Mouse (Mus musculus) lung, postnatal 25 days (tissue): ENCODE data around the gene Lrrc1.
A peak's percentile ranks its signal among the peaks of the same experiment; 100 is the strongest.

Source experiments
- DNase-seq: peaks from one replicate; pipeline ENCODE4 v3.0.0; 2022; ENCODE audit warnings: low spot score

The Lrrc1 gene

DNA sequence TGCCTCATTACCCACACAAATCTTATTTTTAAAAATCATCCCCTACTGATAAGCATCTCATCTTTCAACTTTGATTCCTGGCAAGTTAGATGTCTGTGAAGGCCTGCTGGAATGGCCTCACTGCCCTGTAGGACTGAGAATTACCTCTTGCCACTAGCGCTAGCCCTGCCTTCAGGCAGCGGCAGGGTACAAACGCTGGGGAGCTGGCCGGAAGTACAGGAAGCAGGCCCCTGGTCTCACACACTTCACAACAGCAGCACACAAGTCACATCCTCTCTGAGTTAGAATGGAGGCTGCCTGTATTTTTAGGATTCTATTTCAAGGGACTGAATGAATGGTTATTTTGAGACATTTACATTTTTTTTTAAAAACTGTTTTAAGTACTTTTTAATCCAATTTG is 81.5 kb downstream of the Lrrc1 start:
- DNase-seq, result no peak

GRCm38 (mm10) chr9:77461371-77461915 is 83.2 kb downstream of the Lrrc1 start:
- no peak for DNase-seq

GRCm38 (mm10) chr9:77460408-77460807 is 84.3 kb downstream of the Lrrc1 start:
- DNase-seq, result no peak

DNA sequence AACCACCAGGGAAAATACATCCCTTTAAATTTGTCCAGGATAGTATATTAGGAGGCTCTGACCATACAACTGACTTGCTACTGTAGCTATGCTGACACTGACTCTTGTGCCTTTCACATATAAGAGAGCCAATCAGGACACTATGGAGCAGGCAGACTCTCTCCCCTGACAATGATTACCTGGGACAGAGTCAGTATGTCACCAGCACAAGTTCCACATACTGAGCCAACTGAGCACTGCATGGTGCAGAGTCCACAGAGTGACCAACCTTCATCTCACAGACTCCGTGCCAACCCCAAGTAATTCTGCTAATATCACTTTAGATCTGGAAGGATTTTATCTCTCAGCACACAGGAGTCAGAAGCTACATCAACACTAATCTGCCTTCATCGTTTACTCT is 85.3 kb downstream of the Lrrc1 start:
- DNase-seq, result no peak

DNA sequence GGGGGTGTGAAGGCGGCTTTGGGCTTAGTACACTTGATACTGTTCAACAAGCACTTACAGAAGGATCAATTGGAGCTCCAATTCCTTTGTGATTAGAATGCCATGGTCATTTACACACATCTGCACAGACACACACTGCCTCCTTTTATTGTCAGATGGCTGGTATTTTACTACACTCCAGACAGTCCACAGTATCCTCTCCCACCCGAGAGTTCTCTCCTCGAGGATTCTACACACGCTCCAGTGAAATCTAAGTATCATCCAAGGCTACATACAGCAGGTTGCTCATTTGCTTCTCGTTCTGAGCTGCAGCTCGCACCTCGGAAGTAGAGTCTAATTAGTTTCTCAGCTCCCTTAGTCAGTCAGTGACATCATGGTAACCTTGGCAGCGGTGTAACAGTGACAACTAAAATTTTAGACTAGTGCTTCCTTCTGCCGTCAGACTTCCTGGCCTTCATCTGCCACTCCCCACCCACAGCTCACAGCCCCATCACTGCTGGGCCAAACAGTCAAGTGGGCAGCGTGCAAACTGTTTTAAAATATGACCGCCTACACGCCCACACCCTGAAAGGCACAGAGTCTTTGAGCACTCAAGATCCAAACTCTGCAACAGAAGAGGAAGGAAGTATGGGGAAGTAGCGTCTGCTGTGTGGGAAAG is 88.4 kb downstream of the Lrrc1 start:
- DNase-seq, result no peak

DNA sequence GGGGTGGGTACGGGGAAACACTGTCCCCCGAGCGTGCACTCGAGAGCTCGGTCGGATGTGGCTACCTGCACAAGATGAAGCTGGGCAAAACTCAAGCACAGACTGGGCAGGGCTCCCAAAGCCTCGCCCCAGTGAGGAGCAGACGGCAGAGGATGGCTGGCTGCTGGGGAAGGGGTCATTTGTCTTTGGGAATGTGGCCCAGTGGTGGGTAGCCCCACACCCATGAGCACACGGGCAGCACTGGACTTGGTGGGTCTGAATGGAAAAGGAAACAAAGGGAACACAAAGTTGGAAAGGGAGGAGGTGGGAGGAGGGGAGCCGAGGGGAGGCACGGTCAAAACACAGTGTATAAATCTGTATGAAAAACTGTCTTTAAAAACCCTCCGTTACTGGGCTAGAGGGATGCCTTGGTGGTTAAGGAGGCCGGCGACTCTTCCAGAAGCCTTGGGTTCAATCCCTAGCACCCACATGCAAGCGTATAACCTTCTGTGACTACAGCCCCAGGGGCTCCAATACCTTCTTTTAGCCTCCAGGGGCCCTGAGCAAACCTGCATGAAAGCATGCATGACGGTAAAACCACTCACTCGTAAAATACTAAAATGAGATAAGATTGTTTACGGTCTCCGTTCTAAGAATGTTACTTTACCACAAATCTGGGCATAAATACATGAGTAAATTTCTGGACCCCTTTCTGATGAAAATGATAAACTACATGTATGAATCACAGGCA is 89.1 kb downstream of the Lrrc1 start:
- no peak for DNase-seq

- DNase-seq, result no peak
These were observed 92.4 kb downstream of the Lrrc1 start for GRCm38 (mm10) chr9:77452046-77452807.

- no peak for DNase-seq
These were observed 94.2 kb downstream of the Lrrc1 start for GRCm38 (mm10) chr9:77450447-77450846.

GRCm38 (mm10) chr9:77444876-77445275 is 99.8 kb downstream of the Lrrc1 start:
- DNase-seq, result no peak

- peak; percentile 34 for DNase-seq
These were observed 105.3 kb downstream of the Lrrc1 start for GRCm38 (mm10) chr9:77439371-77439770.

DNA sequence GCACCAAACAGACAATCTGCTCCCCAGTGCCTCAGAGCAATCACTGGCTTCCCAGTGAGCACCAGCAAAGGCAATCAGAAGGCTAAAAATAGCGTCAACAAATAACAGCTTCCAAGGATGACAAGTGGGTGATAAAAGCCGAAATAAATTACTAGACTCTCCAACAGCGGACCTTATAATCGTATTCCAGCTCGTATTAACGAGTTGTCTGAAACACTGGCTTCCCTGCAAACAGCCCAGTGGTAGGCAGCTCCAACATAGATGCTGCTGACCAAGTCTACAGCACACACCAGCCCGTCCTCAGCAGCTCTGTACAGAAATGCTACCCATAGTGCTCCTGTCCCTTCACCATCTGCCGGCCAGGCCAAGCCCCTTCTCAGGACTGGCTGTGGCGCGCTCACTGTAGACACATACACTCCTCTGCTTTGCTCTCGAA is 105.8 kb downstream of the Lrrc1 start:
- DNase-seq, result no peak

DNA sequence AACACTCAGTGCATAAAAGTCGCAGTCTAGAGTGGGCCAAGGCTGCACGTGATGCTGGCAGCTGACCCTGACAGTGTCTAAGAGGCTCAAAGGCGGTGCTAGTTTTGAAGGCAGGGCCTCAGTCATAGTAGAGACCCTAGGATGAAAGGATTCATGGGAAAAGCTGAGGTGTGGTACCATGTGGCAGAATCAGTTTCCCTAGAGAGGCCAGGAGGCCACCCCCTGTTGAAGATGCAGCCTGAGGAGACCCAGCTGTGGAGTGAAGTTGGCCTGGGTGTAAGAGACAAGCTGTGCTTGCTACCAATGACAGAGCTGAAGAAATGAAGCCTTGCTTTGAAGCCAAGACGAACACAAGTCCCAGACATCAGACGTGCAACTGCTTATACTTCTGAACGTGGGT is 107.5 kb downstream of the Lrrc1 start:
- DNase-seq, result no peak

DNA sequence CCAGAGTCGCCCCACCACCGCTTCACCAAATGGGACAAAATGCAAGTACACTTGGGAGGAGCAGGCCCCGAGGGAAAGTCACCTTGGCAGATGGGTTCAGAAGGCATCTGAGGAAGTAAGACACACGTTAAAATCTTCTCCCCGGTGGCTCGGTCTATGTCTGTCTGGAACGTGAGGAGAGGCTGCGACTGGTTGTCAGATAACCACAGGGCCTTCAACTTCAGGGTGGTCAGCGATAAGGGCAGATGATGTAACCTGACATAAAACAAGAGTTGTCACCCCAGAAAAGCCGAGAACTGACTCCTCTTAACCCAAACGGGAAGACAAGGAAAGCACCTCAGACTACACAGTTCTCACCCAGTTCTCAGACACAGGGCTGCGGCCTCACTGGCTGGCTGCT is 109.7 kb downstream of the Lrrc1 start:
- no peak for DNase-seq

DNA sequence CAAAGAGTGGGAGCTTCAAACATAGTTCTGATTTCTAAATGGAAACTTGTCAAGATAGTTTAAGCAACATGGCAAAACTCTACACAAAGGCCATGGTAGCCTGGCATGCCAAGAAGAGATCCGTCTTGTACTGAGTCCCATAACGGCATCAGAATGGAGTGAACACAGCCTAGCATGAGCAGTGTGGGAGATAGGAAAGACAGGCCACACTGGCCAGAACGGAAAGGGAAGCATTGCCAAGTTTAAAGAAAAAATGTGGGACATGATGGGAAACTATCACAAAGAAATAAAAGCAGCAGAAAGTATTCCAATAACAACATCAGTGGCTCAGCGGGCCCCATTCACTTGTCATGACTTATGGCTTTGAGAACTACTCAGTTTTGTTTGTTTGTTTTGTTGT is 111.2 kb downstream of the Lrrc1 start:
- no peak for DNase-seq

DNA sequence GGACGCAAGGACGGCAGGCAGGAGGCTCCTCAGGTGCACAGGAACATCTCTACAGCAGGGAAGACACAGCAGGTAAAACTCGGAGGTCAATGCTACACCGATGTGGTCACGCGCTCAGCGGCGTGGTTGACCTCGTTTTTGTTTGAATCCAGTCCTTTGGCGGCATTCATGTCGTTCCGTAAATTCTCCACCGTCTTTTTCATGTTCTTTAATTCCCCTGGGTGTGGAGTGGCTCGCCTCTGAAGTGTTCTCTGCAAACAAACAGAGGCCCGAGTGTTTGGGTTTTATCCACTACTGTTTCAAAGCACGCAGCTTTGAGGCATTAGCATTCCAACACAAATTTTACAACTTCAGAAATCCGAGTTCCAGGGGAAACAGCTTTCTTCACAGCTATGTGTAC is 112.6 kb downstream of the Lrrc1 start:
- DNase-seq, result peak; percentile 51

- no peak for DNase-seq
These were observed 114.1 kb downstream of the Lrrc1 start for GRCm38 (mm10) chr9:77430413-77431087.

- peak; percentile 32 for DNase-seq
These were observed 115.2 kb downstream of the Lrrc1 start for GRCm38 (mm10) chr9:77429230-77430015.

- no peak for DNase-seq
These were observed 115.9 kb downstream of the Lrrc1 start for GRCm38 (mm10) chr9:77428748-77429140.

GRCm38 (mm10) chr9:77428115-77428747 is 116.4 kb downstream of the Lrrc1 start:
- no peak for DNase-seq

DNA sequence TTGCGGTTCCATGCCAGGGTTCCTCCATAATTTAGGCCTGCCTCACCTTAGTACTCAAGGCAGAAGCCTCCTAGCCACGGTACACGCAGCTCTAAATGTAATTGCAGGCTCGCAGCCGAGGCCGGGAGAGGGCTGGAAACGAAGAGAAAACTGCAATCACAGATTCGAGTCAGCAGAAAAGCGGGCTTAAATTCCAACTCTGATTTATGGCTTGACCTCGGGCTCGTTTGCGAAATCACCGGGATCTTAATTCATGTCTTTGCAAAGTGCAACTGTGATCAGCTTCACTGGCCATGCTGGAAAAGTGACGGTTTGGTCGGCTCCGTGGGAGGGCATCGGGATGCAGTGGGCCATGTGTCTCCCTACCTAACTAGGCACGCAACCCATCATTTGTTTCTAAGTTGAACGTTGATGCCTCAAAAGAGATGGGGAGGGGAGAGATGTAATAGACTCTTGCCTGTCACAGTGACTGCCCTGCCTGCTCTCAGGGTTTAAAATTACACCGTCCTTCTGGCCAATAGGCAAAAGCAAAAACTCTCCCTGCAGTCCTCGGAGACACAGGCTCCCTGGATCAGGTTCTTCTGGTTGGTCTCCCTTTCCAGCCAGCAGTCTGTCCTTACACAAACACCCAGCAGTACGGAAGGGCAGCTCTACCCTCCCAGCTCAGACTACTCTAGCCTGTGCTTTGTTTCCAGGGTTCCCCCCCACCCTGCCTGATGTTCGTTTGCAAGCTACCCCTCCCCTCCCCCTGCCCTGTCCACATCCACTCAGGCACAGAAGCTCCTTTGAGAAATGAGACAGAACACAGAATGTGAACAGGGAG is 117.2 kb downstream of the Lrrc1 start:
- DNase-seq, result peak; percentile 65
